Comparison of ENCODE assay signal across 12 mouse cellular contexts in genomic region chr9:104075808-104076207, GRCm38 (mm10). TPM values are rescaled to one million over a fixed set of nuclear protein-coding genes. Genes with fewer than 3 reads are reported as not detected.
A peak's percentile ranks its signal among the peaks of the same experiment; 100 is the strongest.
DNase-seq lines count a peak whose midpoint lies in the region; ATAC-seq and TF ChIP-seq lines count a peak whose summit lies in the region.
"Had no signal": no experiment of that assay in that cellular context is flagged by ENCODE, and none has a peak within 500 bp of the region (broad histone marks: within the 10 kb centered on the region; RNA-seq: fewer than 3 reads in every experiment).

No protein-coding gene starts in this region.

- peak; percentile 48 for DNase-seq in CD4-positive, CD25-positive, alpha-beta regulatory T cell, adult 2 months (ENCODE audit: low read depth, low spot score)
- DNase-seq in layer of hippocampus, adult 2 months (ENCODE audit: low spot score in 2 of 2), result no peak
- no peak for DNase-seq in layer of hippocampus, postnatal 36 days
- no peak for DNase-seq in urinary bladder, postnatal 14 days (ENCODE audit: low spot score)

- peak; percentile 84 for TF ChIP-seq CTCF in layer of hippocampus, adult 2 months (conservative IDR thresholded peaks at IDR 0.05)

- ATAC-seq in CD4-positive, CD25-positive, alpha-beta regulatory T cell, adult 4 months, result no peak
- peak; percentile 40 for ATAC-seq in activated CD4-positive, CD25-positive, alpha-beta regulatory T cell, adult 4 months
- ATAC-seq in megakaryocyte-erythroid progenitor cell, adult 5-6 weeks (replicated peaks; ENCODE audit: low FRiP score, low TSS enrichment, poor library complexity, severe bottlenecking), result peak; percentile 75
- no peak for ATAC-seq in megakaryocyte, adult 5-6 weeks (ENCODE audit: poor library complexity, severe bottlenecking)

- H3K27ac ChIP-seq in layer of hippocampus, adult 2 months, result no peak overlapping the region
- H3K27ac ChIP-seq: heart, embryonic 15.5 days; neural tube, embryonic 13.5 days had no signal

- H3K4me3 ChIP-seq in layer of hippocampus, adult 2 months, result no peak overlapping the region
- H3K4me3 ChIP-seq: heart, embryonic 15.5 days; neural tube, embryonic 13.5 days had no signal

RNA-seq across cellular contexts. Expression of gene Acad11, which starts 12.6 kb away (rescaled TPM):
- 10 to 100 TPM in 1 of 2 experiments, 1 to 10 TPM in 1; 9.5 to 12.7 TPM for polyA plus RNA-seq in CD4-positive, CD25-positive, alpha-beta regulatory T cell, adult 4 months (2017; shearing (Covaris generic))
- total RNA-seq in layer of hippocampus, adult 2 months (2021), result 10 to 100 TPM; 22.4 to 24.8 TPM
- total RNA-seq in layer of hippocampus, postnatal 36 days (2021), result 10 to 100 TPM; 21.1 to 24.8 TPM
- polyA plus RNA-seq in activated CD4-positive, CD25-positive, alpha-beta regulatory T cell, adult 4 months (2017; shearing (Covaris generic)), result 1 to 10 TPM; 5.9 to 6.8 TPM
- total RNA-seq in megakaryocyte-erythroid progenitor cell, adult 5-6 weeks (2014; fragmentation: Nextera tagmentation), result 12.4 and 18.1 TPM in 2 replicates
- 18.3 and 26.7 TPM in 2 replicates for total RNA-seq in megakaryocyte-erythroid progenitor cell, adult 5-6 weeks (2017)
- total RNA-seq in megakaryocyte, adult 5-6 weeks (2015), result 13.2 and 15.0 TPM in 2 replicates
- total RNA-seq in megakaryocyte, adult 5-6 weeks (2017), result 9.4 and 13.1 TPM in 2 replicates

RNA-seq across cellular contexts. Expression of gene Uba5, which starts 12.9 kb away (rescaled TPM):
- polyA plus RNA-seq in CD4-positive, CD25-positive, alpha-beta regulatory T cell, adult 4 months (2017; shearing (Covaris generic)), result 10 to 100 TPM; 11.6 to 14.6 TPM
- 10 to 100 TPM; 40.3 to 42.7 TPM for total RNA-seq in layer of hippocampus, adult 2 months (2021)
- 10 to 100 TPM; 42.3 to 44.3 TPM for total RNA-seq in layer of hippocampus, postnatal 36 days (2021)
- 10 to 100 TPM; 11.5 to 12.1 TPM for polyA plus RNA-seq in activated CD4-positive, CD25-positive, alpha-beta regulatory T cell, adult 4 months (2017; shearing (Covaris generic))
- total RNA-seq in megakaryocyte-erythroid progenitor cell, adult 5-6 weeks (2014; fragmentation: Nextera tagmentation), result 22.7 and 24.3 TPM in 2 replicates
- 31.8 and 34.7 TPM in 2 replicates for total RNA-seq in megakaryocyte-erythroid progenitor cell, adult 5-6 weeks (2017)
- 31.1 and 32.5 TPM in 2 replicates for total RNA-seq in megakaryocyte, adult 5-6 weeks (2015)
- total RNA-seq in megakaryocyte, adult 5-6 weeks (2017), result 28.3 and 28.9 TPM in 2 replicates

RNA-seq across cellular contexts. Expression of gene Gm28305, which starts 35.3 kb away (rescaled TPM):
- polyA plus RNA-seq in CD4-positive, CD25-positive, alpha-beta regulatory T cell, adult 4 months (2017; shearing (Covaris generic)), result 1 to 10 TPM in 1 of 2 experiments, not detected in 1; 1.5 TPM
- not detected for total RNA-seq in layer of hippocampus, adult 2 months (2021)
- total RNA-seq in layer of hippocampus, postnatal 36 days (2021), result not detected
- not detected for polyA plus RNA-seq in activated CD4-positive, CD25-positive, alpha-beta regulatory T cell, adult 4 months (2017; shearing (Covaris generic))
- total RNA-seq in megakaryocyte-erythroid progenitor cell, adult 5-6 weeks (2014; fragmentation: Nextera tagmentation), result 8.2 TPM in 1 of 2 replicates, not detected in the other
- total RNA-seq in megakaryocyte-erythroid progenitor cell, adult 5-6 weeks (2017), result not detected in 2 replicates
- not detected in 2 replicates for total RNA-seq in megakaryocyte, adult 5-6 weeks (2015)
- not detected in 2 replicates for total RNA-seq in megakaryocyte, adult 5-6 weeks (2017)
- total RNA-seq: layer of hippocampus, adult 8-10 months had no signal
- polyA plus RNA-seq: heart, embryonic 15.5 days; liver, embryonic 16.5 days; neural tube, embryonic 13.5 days had no signal

RNA-seq across cellular contexts. Expression of gene Ackr4, which starts 50.9 kb away (rescaled TPM):
- polyA plus RNA-seq in CD4-positive, CD25-positive, alpha-beta regulatory T cell, adult 4 months (2017; shearing (Covaris generic)), result under 1 TPM; 0.42 to 0.49 TPM
- total RNA-seq in layer of hippocampus, adult 2 months (2021), result under 1 TPM in 1 of 2 experiments, not detected in 1; 0.49 TPM
- total RNA-seq in layer of hippocampus, postnatal 36 days (2021), result not detected
- polyA plus RNA-seq in activated CD4-positive, CD25-positive, alpha-beta regulatory T cell, adult 4 months (2017; shearing (Covaris generic)), result under 1 TPM; 0.51 to 0.73 TPM
- total RNA-seq in megakaryocyte-erythroid progenitor cell, adult 5-6 weeks (2014; fragmentation: Nextera tagmentation), result not detected in 2 replicates
- 0.09 TPM in 1 of 2 replicates, not detected in the other for total RNA-seq in megakaryocyte-erythroid progenitor cell, adult 5-6 weeks (2017)
- 0.11 TPM in 1 of 2 replicates, not detected in the other for total RNA-seq in megakaryocyte, adult 5-6 weeks (2015)
- total RNA-seq in megakaryocyte, adult 5-6 weeks (2017), result 0.11 and 0.69 TPM in 2 replicates

Comparison
In these comparisons a context has a peak if more than half of its experiments do, and no peak if none do; other contexts are left out.
1. ATAC-seq: peak in activated CD4-positive, CD25-positive, alpha-beta regulatory T cell, adult 4 months (single experiment) and megakaryocyte-erythroid progenitor cell, adult 5-6 weeks (single experiment); none in CD4-positive, CD25-positive, alpha-beta regulatory T cell, adult 4 months (single experiment) and megakaryocyte, adult 5-6 weeks (single experiment).